Mouse (Mus musculus) kidney, embryonic 14.5 days (tissue): ENCODE results near the gene Gm10382. TPM values are rescaled to one million over a fixed set of nuclear protein-coding genes. Genes with fewer than 3 reads are reported as not detected.

ENCODE experiments used
- ATAC-seq: fragments of 200-750 bp; cut with Nextera tagmentation; 2 replicates; pipeline ENCODE4 v1.8.0; 2017; ENCODE audit warnings: moderate number of reproducible peaks, mild to moderate bottlenecking, moderate TSS enrichment, moderate library complexity; ENCODE audit not compliant: low FRiP score, low TSS enrichment
- H3K27ac ChIP-seq: fragments of 300-500 bp; sonication (generic); 2 replicates; pipeline ENCODE4 v1.5.1; 2014; ENCODE audit warnings: low read depth, mild to moderate bottlenecking, low read length, moderate library complexity, mixed read lengths
- H3K27me3 ChIP-seq: fragments of 300-500 bp; sonication (generic); 2 replicates; pipeline ENCODE4 v1.6.1; 2014; ENCODE audit warnings: mild to moderate bottlenecking, low read length; ENCODE audit not compliant: control insufficient read depth, insufficient read depth
- H3K36me3 ChIP-seq: fragments of 300-500 bp; sonication (generic); 2 replicates; pipeline ENCODE4 v1.6.1; 2014; ENCODE audit warnings: low read length, mixed read lengths; ENCODE audit not compliant: control insufficient read depth, insufficient read depth
- H3K4me1 ChIP-seq: fragments of 300-500 bp; sonication (generic); 2 replicates; pipeline ENCODE4 v1.6.1; 2014; ENCODE audit warnings: low read length, mixed read lengths; ENCODE audit not compliant: control insufficient read depth, insufficient read depth
- H3K4me2 ChIP-seq: fragments of 300-500 bp; sonication (generic); replicated peaks from 2 replicates; pipeline ENCODE4 v1.6.1; 2014; ENCODE audit warnings: low read depth, mild to moderate bottlenecking, low read length
- H3K4me3 ChIP-seq: fragments of 300-500 bp; sonication (generic); 2 replicates; pipeline ENCODE4 v1.5.1; 2014; ENCODE audit warnings: mild to moderate bottlenecking, low read length
- H3K9ac ChIP-seq: fragments of 300-500 bp; sonication (generic); 2 replicates; pipeline ENCODE4 v1.6.1; 2014; ENCODE audit warnings: low read depth, mild to moderate bottlenecking, low read length, moderate library complexity
- H3K9me3 ChIP-seq: fragments of 300-500 bp; sonication (generic); 2 replicates; pipeline ENCODE4 v1.6.1; 2016; ENCODE audit warnings: low read length; ENCODE audit not compliant: control insufficient read depth
- WGBS: fragments of 180-500 bp; shearing (Covaris S2); extraction: QIAGEN DNeasy Blood & Tissue Kit; methylation state at CpG from one replicate; pipeline ENCODE4 v1.1.7; 2014; 5-methylcytosine and 5-hydroxymethylcytosine counted together
- polyA plus RNA-seq: library from polyadenylated mRNA; unstranded; fragments of >200 nt; fragmentation: Nextera tagmentation; extraction: Ambion mirVana; gene quantifications from 2 replicates; pipeline ENCODE4 v1.2.1, GENCODE M21; 2014

The Gm10382 gene
- polyA plus RNA-seq, 1 experiment from 2014 or later = 0.41 TPM

GRCm38 (mm10) chr5:125351057-125351456, 38.1 kb upstream of the Gm10382 start:
- Histone ChIP-seq H3K9ac (no peak overlapping the region), H3K4me3 (no peak overlapping the region), H3K36me3 (no peaks in the 10 kb centered on the region), H3K27me3 (no peaks in the 10 kb centered on the region), H3K4me1 (peaks cover 6% of the 10 kb centered on the region; the same call in 1 of the 2 replicates), H3K27ac (no peak overlapping the region), H3K4me2 (no peak overlapping the region), H3K9me3 (no peaks in the 10 kb centered on the region; the same call in 1 of the 2 replicates)
- WGBS = 76% methylated on average over 8 of the region's 8 CpGs
- ATAC-seq = no peak

DNA sequence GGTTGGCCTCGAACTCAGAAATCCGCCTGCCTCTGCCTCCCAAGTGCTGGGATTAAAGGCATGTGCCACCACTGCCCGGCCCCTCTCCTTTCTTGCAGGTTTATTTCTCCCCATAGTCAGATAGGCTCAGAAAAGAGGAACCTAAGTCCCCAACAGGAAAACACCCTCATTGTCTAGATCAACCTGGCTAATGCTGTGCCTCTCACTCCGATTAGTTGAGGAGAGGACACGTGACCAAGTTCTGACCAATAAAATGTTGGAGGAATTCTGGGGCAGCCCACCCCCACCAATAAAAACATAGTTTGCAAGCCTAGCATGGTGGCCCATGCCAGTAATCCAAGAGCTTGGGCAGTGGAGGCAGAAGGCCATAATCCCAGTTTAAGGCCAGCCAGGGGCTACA, 37.2 kb upstream of the Gm10382 start:
- Histone ChIP-seq H3K9me3 (no peaks in the 10 kb centered on the region; the same call in 1 of the 2 replicates), H3K27me3 (no peaks in the 10 kb centered on the region), H3K27ac (no peak overlapping the region), H3K4me1 (peaks cover 6% of the 10 kb centered on the region; the same call in 1 of the 2 replicates), H3K36me3 (no peaks in the 10 kb centered on the region), H3K4me2 (no peak overlapping the region), H3K4me3 (no peak overlapping the region), H3K9ac (no peak overlapping the region)
- WGBS = 93% methylated on average over 5 of the region's 5 CpGs
- ATAC-seq = no peak

- ATAC-seq = no peak
- peaks cover 6% of the 10 kb centered on the region; the same call in 1 of the 2 replicates for H3K4me1 ChIP-seq
Observed at GRCm38 (mm10) chr5:125352781-125353294, 36.3 kb upstream of the Gm10382 start.

DNA sequence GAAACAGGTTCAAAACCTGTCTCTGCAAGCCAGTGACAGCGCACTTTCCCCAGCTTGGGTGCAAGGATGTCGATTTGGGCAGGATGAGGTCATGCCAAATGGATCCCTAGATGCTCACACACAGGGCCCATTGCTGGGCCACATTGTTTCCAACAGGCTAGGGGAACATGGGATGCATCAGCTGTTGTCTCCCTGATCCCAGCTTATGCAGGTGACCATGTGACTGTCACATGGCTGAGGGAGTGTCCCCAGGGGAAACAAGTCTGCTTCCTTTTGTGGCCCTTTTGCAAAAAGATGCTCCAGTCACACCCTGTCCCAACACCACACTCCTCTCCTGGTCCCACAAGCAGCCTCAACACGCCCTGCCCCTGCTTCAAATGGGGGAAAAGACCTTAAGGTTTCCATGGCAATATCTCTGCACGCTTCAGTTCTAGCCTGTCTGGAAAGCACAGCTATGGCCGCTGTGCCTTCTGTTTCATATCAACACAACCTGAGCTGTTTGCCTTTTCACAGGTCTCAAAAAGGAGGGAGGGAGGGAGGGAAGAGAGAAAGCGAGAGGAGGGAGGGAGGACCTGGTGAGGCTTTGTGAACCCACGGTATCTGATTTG, 34.1 kb upstream of the Gm10382 start:
- Histone ChIP-seq H3K4me2 (no peak overlapping the region), H3K4me1 (peaks cover 6% of the 10 kb centered on the region; the same call in 1 of the 2 replicates), H3K4me3 (no peak overlapping the region), H3K27ac (no peak overlapping the region), H3K9ac (no peak overlapping the region), H3K9me3 (no peaks in the 10 kb centered on the region; the same call in 1 of the 2 replicates), H3K27me3 (no peaks in the 10 kb centered on the region), H3K36me3 (no peaks in the 10 kb centered on the region)
- WGBS = 50% methylated on average over 7 of the region's 7 CpGs
- no peak for ATAC-seq

More at GRCm38 (mm10) chr5:125352781-125353294, 36.3 kb upstream of the Gm10382 start:
- Histone ChIP-seq H3K9me3 (no peaks in the 10 kb centered on the region; the same call in 1 of the 2 replicates), H3K27ac (no peak overlapping the region), H3K9ac (no peak overlapping the region), H3K27me3 (no peaks in the 10 kb centered on the region), H3K4me2 (no peak overlapping the region), H3K4me3 (no peak overlapping the region), H3K36me3 (no peaks in the 10 kb centered on the region)
- WGBS = 95% methylated on average over 5 of the region's 5 CpGs

- Histone ChIP-seq H3K9me3 (no peaks in the 10 kb centered on the region; the same call in 1 of the 2 replicates), H3K36me3 (no peaks in the 10 kb centered on the region), H3K4me3 (no peak overlapping the region), H3K4me2 (no peak overlapping the region), H3K27me3 (no peaks in the 10 kb centered on the region), H3K27ac (no peak overlapping the region), H3K4me1 (peaks cover 6% of the 10 kb centered on the region; the same call in 1 of the 2 replicates), H3K9ac (no peak overlapping the region)
- WGBS = 33% methylated on average over 7 of the region's 7 CpGs
- no peak for ATAC-seq
Observed at GRCm38 (mm10) chr5:125355650-125356049, 33.5 kb upstream of the Gm10382 start.

DNA sequence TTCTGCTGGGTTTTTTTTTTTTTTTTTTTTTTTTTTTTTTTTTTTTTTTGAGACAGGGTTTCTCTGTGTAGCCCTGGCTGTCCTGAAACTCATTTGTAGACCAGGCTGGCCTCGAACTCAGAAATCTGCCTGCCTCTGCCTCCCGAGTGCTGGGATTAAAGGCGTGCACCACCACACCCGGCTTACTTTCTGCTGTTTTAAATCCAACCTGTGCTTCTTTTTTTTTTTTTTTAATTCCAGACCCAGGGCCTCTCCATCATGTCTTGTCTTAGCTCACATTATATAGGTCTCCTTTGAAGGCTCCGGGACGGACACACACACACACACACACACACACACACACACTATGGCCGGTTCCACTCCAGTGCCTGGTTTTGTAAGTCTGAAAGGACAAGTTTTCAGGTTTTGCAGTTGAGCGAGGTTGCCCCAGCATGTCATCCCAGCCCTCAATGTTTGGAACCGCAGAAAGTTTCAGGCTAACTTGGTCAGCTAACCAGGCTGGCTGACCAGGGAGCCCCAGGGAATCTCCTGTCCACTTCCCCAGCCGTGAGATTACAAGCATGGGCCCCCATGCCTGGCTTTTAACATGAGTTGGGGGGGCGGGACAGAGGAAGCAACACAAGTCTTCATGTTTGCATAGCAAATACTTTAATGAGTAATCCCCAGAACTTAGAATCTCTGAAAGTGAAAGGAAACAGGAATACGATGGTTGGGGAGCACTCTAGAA, 31.4 kb upstream of the Gm10382 start:
- Histone ChIP-seq H3K27ac (no peak overlapping the region), H3K4me1 (peaks cover 6% of the 10 kb centered on the region; the same call in 1 of the 2 replicates), H3K9me3 (no peaks in the 10 kb centered on the region; the same call in 1 of the 2 replicates), H3K4me2 (no peak overlapping the region), H3K4me3 (no peak overlapping the region), H3K27me3 (no peaks in the 10 kb centered on the region), H3K9ac (no peak overlapping the region), H3K36me3 (no peaks in the 10 kb centered on the region)
- no peak for ATAC-seq
- 82% methylated on average over 12 of the region's 12 CpGs for WGBS

DNA sequence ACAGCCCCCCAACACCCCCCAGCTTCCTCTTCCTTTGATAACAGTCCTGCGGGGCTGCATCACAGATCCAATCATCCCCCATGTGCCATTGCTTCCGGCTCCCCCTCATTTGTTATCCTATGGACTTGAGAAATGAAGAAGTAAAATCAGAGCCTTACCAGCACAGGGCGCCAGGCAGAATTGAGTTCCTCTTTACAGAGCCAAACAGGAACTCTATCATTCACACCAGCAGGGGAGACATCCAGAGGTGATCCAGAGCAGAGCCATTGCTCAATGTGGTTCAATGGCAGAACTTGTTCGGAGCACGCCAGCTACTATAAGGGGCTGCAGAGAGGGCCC, 30.9 kb upstream of the Gm10382 start:
- ATAC-seq = no peak
- Histone ChIP-seq H3K4me2 (no peak overlapping the region), H3K4me1 (peaks cover 6% of the 10 kb centered on the region; the same call in 1 of the 2 replicates), H3K9me3 (no peaks in the 10 kb centered on the region), H3K27me3 (no peaks in the 10 kb centered on the region), H3K4me3 (no peak overlapping the region), H3K36me3 (no peaks in the 10 kb centered on the region), H3K9ac (no peak overlapping the region), H3K27ac (no peak overlapping the region)
- WGBS = 79% methylated on average over 5 of the region's 5 CpGs

DNA sequence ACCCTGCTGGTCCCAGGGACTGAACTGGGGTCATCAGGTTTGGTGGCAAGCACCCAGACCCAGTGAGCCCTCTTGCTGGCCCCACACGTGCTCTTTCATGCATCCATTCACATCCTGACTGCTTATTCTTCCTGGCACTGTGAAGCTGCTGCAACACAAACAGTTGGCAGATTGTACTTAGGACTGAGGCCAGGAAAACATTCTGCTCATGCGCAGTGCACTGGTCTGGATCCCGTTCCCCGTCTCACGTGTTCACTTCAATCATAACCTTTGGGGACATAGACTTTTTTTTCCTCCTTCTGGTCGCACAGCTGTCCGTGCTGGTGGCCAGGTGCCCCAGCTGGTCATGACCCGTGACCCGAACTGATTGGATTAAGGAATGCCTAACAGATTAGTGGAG, 28.6 kb upstream of the Gm10382 start:
- H3K27ac ChIP-seq = no peak overlapping the region

DNA sequence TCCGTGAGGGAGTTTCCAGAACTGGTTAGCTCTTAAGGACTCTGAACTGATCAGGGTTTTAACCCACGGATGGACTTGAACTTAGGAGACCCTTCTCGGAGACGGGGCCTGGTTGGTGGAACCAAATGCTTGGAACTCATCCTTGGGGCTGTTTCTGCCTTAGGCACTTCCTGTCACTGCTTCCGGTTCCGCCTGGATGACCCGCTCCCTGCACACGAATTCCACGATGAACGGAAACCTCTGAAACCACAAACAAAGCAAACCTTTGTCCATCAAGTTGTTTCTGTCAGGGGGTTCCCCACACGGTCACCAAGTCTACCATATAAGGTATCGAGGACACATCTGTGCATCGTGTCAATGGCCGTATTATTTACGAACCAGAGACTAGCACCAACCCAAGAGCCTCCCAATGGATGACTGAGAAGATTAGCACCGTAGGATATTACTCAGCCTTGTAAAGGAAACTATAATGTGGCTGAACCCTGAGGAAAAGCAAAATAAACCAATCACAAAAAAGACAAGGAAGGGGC, 28.1 kb upstream of the Gm10382 start:
- H3K4me3 ChIP-seq = no peak overlapping the region
- H3K4me2 ChIP-seq = no peak overlapping the region
- 65% methylated on average over 16 of the region's 16 CpGs for WGBS
- no peak overlapping the region for H3K27ac ChIP-seq
- H3K4me1 ChIP-seq = no peaks in the 10 kb centered on the region
- H3K36me3 ChIP-seq = no peaks in the 10 kb centered on the region
- no peaks in the 10 kb centered on the region for H3K9me3 ChIP-seq
- H3K27me3 ChIP-seq = no peaks in the 10 kb centered on the region
- no peak overlapping the region for H3K9ac ChIP-seq
- no peak for ATAC-seq

More for the DNA sequence above, 28.6 kb upstream of the Gm10382 start:
- Histone ChIP-seq H3K9me3 (no peaks in the 10 kb centered on the region), H3K4me2 (no peak overlapping the region), H3K4me1 (no peaks in the 10 kb centered on the region), H3K27me3 (no peaks in the 10 kb centered on the region), H3K9ac (no peak overlapping the region), H3K4me3 (no peak overlapping the region), H3K36me3 (no peaks in the 10 kb centered on the region)
- 67% methylated on average over 9 of the region's 9 CpGs for WGBS
- no peak for ATAC-seq
